Mouse (Mus musculus) neutrophil, adult 83 days (primary cell): ENCODE results near the gene Zbtb7b. TPM values are rescaled to one million over a fixed set of nuclear protein-coding genes. Genes with fewer than 3 reads are reported as not detected.

Experiments
- total RNA-seq, 2 experiments: library from RNA; stranded (reverse); gene quantifications; one replicate each; pipeline ENCODE4 v1.2.4; 2023

The Zbtb7b gene
- 100 to 1,000 TPM; 136 to 149 TPM for total RNA-seq

GRCm38 (mm10) chr3:89394006-89394893 is at the start of gene Zbtb7b:
Gene Zbtb7b (minus strand): TSS chr3:89394776.

GRCm38 (mm10) chr3:89436176-89437113 is 41.9 kb upstream of the Zbtb7b start, which contains the start of gene Pbxip1:
Gene Pbxip1 (plus strand): TSS chr3:89436706.

GRCm38 (mm10) chr3:89430171-89431159 is 35.9 kb upstream of the Zbtb7b start, which contains the start of gene Pygo2:
Gene Pygo2 (plus strand): TSS chr3:89430214.

GRCm38 (mm10) chr3:89418170-89418860 is 23.7 kb upstream of the Zbtb7b start, which contains the start of the genes Cks1b and Shc1:
Gene Cks1b (minus strand): TSS chr3:89418383.
Gene Shc1 (plus strand): TSS chr3:89418443.

GRCm38 (mm10) chr3:89411490-89412393 is 17.2 kb upstream of the Zbtb7b start, which contains the start of gene Flad1:
Gene Flad1 (minus strand): TSS chr3:89411870.

GRCm38 (mm10) chr3:89402693-89403092 is 8.1 kb upstream of the Zbtb7b start, which contains the start of gene Lenep:
Gene Lenep (minus strand): TSS chr3:89402793.

GRCm38 (mm10) chr3:89365153-89365485 is 29.5 kb downstream of the Zbtb7b start, which contains the start of gene Dcst1:
Gene Dcst1 (minus strand): TSS chr3:89365253.

GRCm38 (mm10) chr3:89361675-89362074 is 32.9 kb downstream of the Zbtb7b start, which contains the start of gene Dcst2:
Gene Dcst2 (plus strand): TSS chr3:89361975.

GRCm38 (mm10) chr3:89349869-89350501 is 44.6 kb downstream of the Zbtb7b start, which contains the start of gene Adam15:
Gene Adam15 (minus strand): TSS chr3:89349996.

GRCm38 (mm10) chr3:89337721-89338578 is 56.6 kb downstream of the Zbtb7b start, which contains the start of gene Efna4:
Gene Efna4 (minus strand): TSS chr3:89338028.

Other genes with a start within 250 kb of the Zbtb7b start
- not detected for gene Hcn3, start 234.6 kb downstream of the Zbtb7b start, total RNA-seq
- gene Clk2, start 230.0 kb downstream of the Zbtb7b start, total RNA-seq = 10 to 100 TPM; 52.8 to 53.7 TPM
- gene Scamp3, start 217.3 kb downstream of the Zbtb7b start, total RNA-seq = 10 to 100 TPM; 45.9 to 51.1 TPM
- gene Fam189b, start 211.6 kb downstream of the Zbtb7b start, total RNA-seq = 1 to 10 TPM; 4.8 to 7.0 TPM
- 10 to 100 TPM; 59.9 to 64.3 TPM for gene Gba, start 191.8 kb downstream of the Zbtb7b start, total RNA-seq
- 1 to 10 TPM in 1 of 2 experiments, under 1 TPM in 1; 0.68 to 1.4 TPM for gene Thbs3, start 179.6 kb downstream of the Zbtb7b start, total RNA-seq
- 10 to 100 TPM; 44.5 to 57.2 TPM for gene Mtx1, start 167.7 kb downstream of the Zbtb7b start, total RNA-seq
- gene Muc1, start 165.7 kb downstream of the Zbtb7b start, total RNA-seq = not detected
- 10 to 100 TPM; 68.3 to 70.2 TPM for gene Krtcap2, start 148.8 kb downstream of the Zbtb7b start, total RNA-seq
- under 1 TPM; 0.44 to 0.61 TPM for gene Trim46, start 148.5 kb downstream of the Zbtb7b start, total RNA-seq
- 10 to 100 TPM; 42.5 to 56.9 TPM for gene Dpm3, start 135.4 kb downstream of the Zbtb7b start, total RNA-seq
- gene Slc50a1, start 124.2 kb downstream of the Zbtb7b start, total RNA-seq = 10 to 100 TPM; 24.1 to 29.6 TPM
- gene Efna1, start 113.6 kb downstream of the Zbtb7b start, total RNA-seq = not detected
- gene Efna3, start 71.8 kb downstream of the Zbtb7b start, total RNA-seq = not detected
- gene Efna4, start 56.7 kb downstream of the Zbtb7b start, total RNA-seq = not detected
- gene Adam15, start 44.8 kb downstream of the Zbtb7b start, total RNA-seq = 100 to 1,000 TPM; 119 to 125 TPM
- under 1 TPM in 1 of 2 experiments, not detected in 1; 0.15 TPM for gene Dcst2, start 32.8 kb downstream of the Zbtb7b start, total RNA-seq
- not detected for gene Dcst1, start 29.5 kb downstream of the Zbtb7b start, total RNA-seq
- not detected for gene Lenep, start 8.0 kb upstream of the Zbtb7b start, total RNA-seq
- 10 to 100 TPM; 13.8 to 17.9 TPM for gene Flad1, start 17.1 kb upstream of the Zbtb7b start, total RNA-seq
- gene Cks1b, start 23.6 kb upstream of the Zbtb7b start, total RNA-seq = 10 to 100 TPM; 45.4 to 57.0 TPM
- 100 to 1,000 TPM; 114 to 119 TPM for gene Shc1, start 23.7 kb upstream of the Zbtb7b start, total RNA-seq
- gene Pygo2, start 35.4 kb upstream of the Zbtb7b start, total RNA-seq = 10 to 100 TPM; 36.1 to 46.3 TPM
- 100 to 1,000 TPM; 136 to 147 TPM for gene Pbxip1, start 41.9 kb upstream of the Zbtb7b start, total RNA-seq
- gene Pmvk, start 59.8 kb upstream of the Zbtb7b start, total RNA-seq = 1 to 10 TPM; 9.1 to 9.9 TPM
- under 1 TPM; 0.13 to 0.26 TPM for gene Kcnn3, start 125.4 kb upstream of the Zbtb7b start, total RNA-seq